Mouse (Mus musculus) layer of hippocampus, postnatal 10 days (tissue): ENCODE results near the gene Vsx1. TPM values are rescaled to one million over a fixed set of nuclear protein-coding genes. Genes with fewer than 3 reads are reported as not detected.

Experiments
- DNase-seq, 2 experiments: peaks; one replicate each; pipeline ENCODE4 v3.0.0; 2021; ENCODE audit warnings: low spot score in 2 of 2
- total RNA-seq, 2 experiments: library from RNA; stranded (reverse); gene quantifications; 2 replicates each; pipeline ENCODE4 v1.2.3; 2021

Vsx1 gene
- total RNA-seq, 2 experiments from 2014 or later, result 0.09 to 0.30 TPM

DNA sequence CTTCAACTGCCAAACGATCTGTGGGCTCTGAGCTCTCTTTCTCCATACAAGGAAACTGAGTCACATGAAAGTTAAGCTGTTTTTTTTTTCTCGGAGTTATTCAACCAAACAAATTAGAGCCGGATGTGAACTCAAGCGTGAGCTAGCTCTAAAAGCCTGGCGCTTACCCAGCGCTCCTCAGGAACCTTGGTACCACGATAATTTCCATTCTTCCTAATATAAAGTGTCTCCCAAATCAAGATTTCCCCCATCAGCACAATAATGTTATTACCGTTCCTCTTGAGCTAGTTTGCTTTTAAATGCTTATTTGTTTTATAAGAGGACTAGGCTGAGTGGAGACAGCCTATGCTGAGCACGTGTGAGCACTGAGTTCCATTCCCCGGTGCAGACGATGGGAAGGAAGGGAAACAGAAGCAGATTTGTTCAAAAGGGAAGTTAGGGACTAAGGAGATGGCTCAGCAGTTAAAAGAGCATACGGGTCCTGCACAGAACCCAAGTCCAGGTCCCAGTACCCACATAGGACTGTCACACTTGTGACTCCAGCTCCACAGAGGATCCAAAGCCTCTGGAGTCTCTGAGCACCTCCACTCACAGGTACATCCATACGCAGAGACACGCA lies 41.4 kb downstream of the Vsx1 start:
- no peak for DNase-seq

DNA sequence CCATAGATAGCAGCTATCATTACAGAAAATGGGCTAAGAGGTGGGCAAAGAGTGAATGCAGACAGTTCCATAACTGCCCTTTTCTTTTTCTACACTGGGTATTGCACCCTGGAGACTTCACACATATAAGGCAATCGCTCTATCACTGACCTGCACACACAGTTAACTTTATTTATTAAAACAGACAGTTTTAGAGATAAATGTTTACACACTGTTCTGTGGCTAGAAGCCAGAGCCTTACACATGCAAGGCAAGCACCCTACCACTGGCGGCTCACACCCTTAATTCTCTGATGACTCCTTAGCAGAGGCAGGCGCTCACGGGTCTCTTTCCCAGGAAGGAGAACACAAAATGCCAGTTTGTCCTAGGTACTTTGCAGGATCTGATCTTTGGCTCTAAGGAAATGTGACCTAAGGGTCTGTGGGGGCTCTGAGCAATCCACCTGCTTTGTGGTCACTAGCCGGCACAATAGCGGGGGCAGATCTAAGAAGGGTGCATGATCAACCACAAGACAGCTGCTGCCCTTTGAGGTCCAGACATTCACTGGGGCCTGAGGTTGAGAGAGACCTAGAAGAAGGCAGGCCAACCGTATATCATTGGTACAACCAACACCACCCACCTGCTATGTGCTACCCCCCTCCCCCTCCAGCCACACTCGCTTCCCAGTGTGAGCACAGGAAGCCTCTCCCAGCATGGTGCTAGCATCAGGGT lies 42.6 kb downstream of the Vsx1 start:
- DNase-seq, result no peak

DNA sequence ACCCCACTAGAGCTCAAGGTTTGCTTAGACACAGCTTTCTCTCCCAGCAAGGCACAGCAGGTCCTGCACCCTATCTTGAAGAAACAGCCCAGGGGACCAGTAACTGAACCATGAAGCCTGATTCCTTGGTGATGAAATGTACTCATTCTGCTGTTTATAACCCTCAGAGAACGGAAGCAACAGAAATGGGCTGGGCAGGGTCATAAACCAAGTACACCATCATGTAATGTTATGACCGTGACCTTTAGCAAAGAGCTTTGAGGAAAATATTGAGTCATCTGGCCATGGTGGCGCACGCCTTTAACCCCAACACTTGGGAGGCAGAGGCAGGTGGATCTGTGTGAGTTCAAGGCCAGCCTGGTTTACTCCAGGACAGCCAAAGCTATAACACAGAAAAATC lies 43.9 kb downstream of the Vsx1 start:
- no peak for DNase-seq

DNA sequence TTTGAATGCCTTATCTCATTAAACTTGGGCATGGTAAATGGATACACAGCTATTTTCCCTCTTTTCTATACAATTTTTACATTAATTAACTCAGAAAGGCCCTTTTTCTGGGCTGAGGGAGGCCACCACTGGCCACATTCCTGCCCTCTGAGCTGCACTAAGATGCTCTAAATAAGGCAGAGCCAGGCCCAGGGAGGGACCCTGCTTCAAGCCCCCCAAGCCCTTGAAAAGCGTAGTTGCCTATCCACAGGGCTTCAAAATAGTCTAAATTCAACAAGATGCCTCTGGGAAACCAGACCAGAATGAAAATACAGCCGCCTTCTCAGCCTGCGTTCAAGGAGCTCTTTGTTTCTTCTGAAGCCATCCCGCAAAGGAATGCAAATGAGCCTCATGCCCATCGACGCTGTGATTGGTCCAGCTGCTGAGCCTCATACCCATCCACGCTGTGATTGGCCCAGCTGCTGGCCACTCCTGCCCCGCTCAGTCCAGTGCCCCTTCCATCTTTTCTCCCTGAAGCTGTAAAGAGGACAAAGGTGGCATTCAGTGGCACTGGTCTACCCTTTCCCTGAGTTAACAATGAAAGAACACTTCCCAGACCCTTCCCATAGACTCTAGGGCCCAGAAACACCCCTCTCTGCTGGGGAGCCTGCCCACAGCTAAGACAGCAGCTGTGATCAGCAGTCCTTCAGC lies 45.3 kb downstream of the Vsx1 start:
- DNase-seq, result peak; percentile 63 to 71

DNA sequence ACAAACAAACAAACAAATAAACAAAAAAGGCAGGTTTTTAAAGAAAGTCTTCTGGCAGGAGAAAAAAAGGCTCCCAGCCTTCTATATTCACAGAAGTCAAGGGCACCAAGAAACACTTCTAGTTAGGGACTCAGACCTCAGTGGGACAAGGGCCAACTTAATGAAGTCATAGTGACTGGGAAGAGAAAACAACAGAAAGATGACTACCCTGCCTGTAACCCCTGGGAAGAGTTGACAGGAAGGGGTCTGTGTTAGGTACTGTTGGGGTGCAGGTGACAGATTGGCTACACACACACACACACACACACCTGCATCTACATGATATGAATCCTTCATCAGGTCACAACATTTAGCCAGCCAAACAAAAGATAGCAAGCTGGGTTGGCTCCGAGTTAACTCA lies 46.0 kb downstream of the Vsx1 start:
- DNase-seq, result no peak

DNA sequence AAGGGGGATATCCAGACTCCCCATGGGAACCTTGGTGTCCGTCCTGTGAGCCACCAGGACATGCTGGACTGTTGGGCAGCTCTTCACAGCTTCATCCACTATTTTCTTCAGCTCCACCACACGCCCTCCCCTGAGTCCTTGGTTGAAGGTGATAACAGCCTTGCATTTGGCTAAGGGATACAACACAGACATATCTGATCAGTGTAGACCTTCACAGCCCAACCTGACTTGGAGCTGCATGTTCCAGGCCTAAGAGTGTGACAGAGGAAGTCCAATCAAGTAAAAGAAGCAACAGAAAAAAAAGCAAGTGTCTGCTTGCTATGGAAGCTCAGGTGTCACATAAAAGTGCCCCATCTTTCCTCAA lies 50.8 kb downstream of the Vsx1 start:
- DNase-seq, result no peak

DNA sequence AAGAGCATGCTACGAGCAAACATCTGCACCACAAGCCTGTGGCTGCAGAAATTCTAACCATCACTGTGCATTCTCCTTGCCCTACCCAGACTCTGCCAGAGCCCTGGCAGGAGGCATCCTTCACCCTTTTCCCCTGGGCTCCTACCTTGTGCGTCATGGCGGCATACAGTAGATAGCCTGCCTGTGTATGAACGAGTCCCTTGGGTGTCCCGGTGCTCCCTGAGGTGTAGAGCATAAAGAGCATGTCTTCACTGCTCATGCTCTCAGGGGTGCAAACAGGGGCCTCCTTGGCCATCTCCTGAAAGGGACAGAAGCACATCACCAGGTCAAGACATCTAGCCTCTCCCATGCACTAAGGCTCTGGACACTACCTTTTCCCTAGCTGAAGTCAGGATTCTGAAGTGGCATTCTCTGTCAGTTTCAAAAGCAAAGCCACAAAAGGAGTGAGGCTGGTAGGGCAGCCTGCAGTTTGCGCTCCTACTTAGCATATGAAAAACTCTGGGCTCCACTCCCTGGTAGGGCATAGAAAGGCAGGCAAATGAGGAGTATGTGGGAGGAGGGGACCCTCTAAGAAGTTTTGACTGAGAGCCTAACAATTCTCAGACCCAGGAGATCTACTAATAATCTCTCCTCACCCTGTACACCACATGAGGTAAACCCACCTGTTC lies 51.3 kb downstream of the Vsx1 start:
- no peak for DNase-seq

DNA sequence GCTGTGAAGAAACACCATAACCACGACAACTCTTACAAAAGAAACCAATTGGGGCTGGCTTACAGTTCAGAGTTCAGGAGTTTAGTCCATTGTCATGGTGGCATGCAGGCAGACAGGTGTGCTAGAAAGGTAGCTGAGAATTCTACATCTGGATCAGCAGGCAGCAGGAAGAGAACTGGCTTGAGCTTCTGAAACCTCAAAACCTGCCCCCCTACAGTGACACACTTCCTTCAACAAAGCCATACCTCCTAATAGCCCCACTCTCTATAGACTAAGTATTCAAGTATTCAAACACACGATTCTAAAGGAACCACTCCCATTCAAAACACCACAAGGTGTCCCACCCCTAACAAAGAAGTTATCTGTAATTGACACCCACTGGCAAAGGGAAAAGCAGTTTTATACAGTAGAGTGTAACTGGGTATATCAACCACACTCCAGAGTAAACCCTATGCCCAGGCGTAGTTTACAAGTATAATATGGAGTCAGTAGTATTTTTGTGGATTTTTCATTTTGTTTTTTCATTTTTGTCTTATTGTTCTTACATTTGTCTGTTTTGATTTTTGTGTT lies 53.2 kb downstream of the Vsx1 start:
- no peak for DNase-seq

Other genes with a start within 250 kb of the Vsx1 start
- 1 to 10 TPM; 7.6 to 8.6 TPM for gene Zfp442, start 237.9 kb downstream of the Vsx1 start, total RNA-seq
- gene Zfp345, start 204.3 kb downstream of the Vsx1 start, total RNA-seq, result under 1 TPM; 0.25 to 0.66 TPM
- not detected for gene Cst7, start 118.9 kb downstream of the Vsx1 start, total RNA-seq
- gene Apmap, start 80.8 kb downstream of the Vsx1 start, total RNA-seq, result 10 to 100 TPM; 48.9 to 53.0 TPM
- gene Acss1, start 20.9 kb downstream of the Vsx1 start, total RNA-seq, result 10 to 100 TPM; 19.5 to 21.9 TPM
- 10 to 100 TPM; 73.1 to 74.9 TPM for gene Entpd6, start 59.7 kb upstream of the Vsx1 start, total RNA-seq
- gene Pygb, start 97.4 kb upstream of the Vsx1 start, total RNA-seq, result 100 to 1,000 TPM; 190 to 196 TPM
- 100 to 1,000 TPM; 173 to 184 TPM for gene Abhd12, start 215.4 kb upstream of the Vsx1 start, total RNA-seq
- gene Gins1, start 216.0 kb upstream of the Vsx1 start, total RNA-seq, result 1 to 10 TPM; 3.7 to 5.4 TPM